Mouse (Mus musculus) heart, adult 2 months (tissue): Measurements from ENCODE around the gene Cd164l2.

Source experiments
- EP300 ChIP-seq: fragments of 200-500 bp; IDR thresholded peaks from 2 replicates; pipeline ENCODE4 v1.6.1; 2011; ENCODE audit warnings: low read depth, low read length, control low read depth; ENCODE audit not compliant: insufficient read depth
- POLR2A ChIP-seq: fragments of 200-500 bp; IDR thresholded peaks from 2 replicates; pipeline ENCODE4 v1.6.1; 2011; ENCODE audit warnings: mild to moderate bottlenecking, low read depth, low read length, control low read depth; ENCODE audit not compliant: insufficient read depth

DNA sequence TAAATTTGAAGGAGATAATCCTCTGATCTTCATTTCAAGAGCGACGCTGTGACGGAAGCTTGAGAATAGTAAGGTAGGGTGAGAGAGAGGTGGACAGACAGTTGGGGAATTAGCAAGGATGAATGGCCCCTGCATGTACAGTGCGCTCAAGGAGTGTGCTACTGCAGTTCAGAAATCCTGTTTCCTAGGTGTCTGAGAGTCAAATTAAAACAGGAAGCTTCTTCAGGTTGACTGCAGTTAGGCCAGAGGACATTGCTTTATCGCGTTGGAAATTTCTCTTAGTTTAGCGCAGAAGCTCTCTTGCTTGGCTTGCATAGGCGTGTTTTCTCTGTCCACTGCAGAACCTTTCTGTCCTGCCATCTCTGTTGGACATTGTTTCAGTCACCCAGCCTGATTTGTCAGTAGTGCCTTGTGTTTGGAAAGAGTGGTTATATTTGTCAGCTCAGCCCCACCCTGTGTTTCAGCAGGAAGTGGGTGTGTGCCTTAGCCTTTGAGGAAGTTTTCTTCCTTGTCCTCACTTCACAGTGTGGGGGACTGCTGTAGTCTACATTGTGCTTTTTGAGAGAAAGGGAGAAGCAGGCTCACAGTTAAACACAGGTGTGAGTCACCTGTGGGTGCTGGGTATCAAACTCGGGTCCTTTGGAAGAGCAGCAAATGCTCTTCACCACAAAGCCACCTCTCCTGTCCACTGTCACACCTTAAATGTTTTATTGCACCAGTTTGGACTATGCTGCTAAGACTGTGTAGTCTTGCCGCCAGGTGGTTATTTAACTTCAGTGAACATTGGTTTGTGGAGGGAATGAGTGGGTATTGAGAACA is 42.5 kb upstream of the Cd164l2 start:
- TF ChIP-seq EP300 (peak; percentile 93), POLR2A (peak; percentile 78)
